Mouse (Mus musculus): ENCODE measurements at regions not wholly inside any gene's neighbourhood (a gene's known extent, or its start where the extent isn't known, plus 50 kb on each side); places are given as distances from the start of the nearest gene placed in this dataset.

GRCm38 (mm10) chr2:169213314-169213713, 257.9 kb upstream of the Zfp64 start:
- ChIA-PET POLR2A (interaction anchor here in 1 of 4 experiments (0.8 kb wide), 1 partner anchor 14 kb away, joined by 3 read pairs; no protein-coding TSS in a partner anchor), CTCF (interaction anchor here in 1 of 4 experiments (0.6 kb wide), 1 partner anchor 624 kb away, joined by 4 read pairs; no protein-coding TSS in a partner anchor)

GRCm38 (mm10) chr2:169212676-169213257, 257.4 kb upstream of the Zfp64 start:
- CTCF ChIA-PET, result interaction anchor here in 1 of 4 experiments (0.6 kb wide), 1 partner anchor 625 kb away, joined by 4 read pairs; no protein-coding TSS in a partner anchor
- POLR2A ChIA-PET, result interaction anchor here in 1 of 4 experiments (0.8 kb wide), 1 partner anchor 14 kb away, joined by 3 read pairs; no protein-coding TSS in a partner anchor

GRCm38 (mm10) chr2:169204254-169204752, 248.9 kb upstream of the Zfp64 start:
- CTCF ChIA-PET, result no interaction called here
- POLR2A ChIA-PET, result no interaction called here

GRCm38 (mm10) chr2:169191974-169192373, 236.6 kb upstream of the Zfp64 start:
- ChIA-PET CTCF (no interaction called here), POLR2A (interaction anchor here in 1 of 4 experiments (0.6 kb wide), 1 partner anchor 1043 kb away, joined by 3 read pairs; no protein-coding TSS in a partner anchor)

- POLR2A ChIA-PET, result interaction anchor here in 2 of 4 experiments (0.6 kb wide), 2 partner anchors 852 to 1043 kb away, joined by 3 to 5 read pairs; no protein-coding TSS in a partner anchor
- CTCF ChIA-PET, result no interaction called here
Observed at GRCm38 (mm10) chr2:169191465-169191864, 236.1 kb upstream of the Zfp64 start.

- ChIA-PET POLR2A (interaction anchor here in 3 of 4 experiments (0.6 to 0.8 kb wide), 3 partner anchors 9 to 1111 kb away, joined by 3 to 4 read pairs (median 4); no protein-coding TSS in a partner anchor), CTCF (interaction anchor here in 1 of 4 experiments (0.6 kb wide), 1 partner anchor 172 kb away, joined by 3 read pairs; no protein-coding TSS in a partner anchor)
Observed at GRCm38 (mm10) chr2:169177565-169177964, 222.2 kb upstream of the Zfp64 start.

GRCm38 (mm10) chr2:169168795-169169194, 213.4 kb upstream of the Zfp64 start:
- CTCF ChIA-PET, result interaction anchor here in 1 of 4 experiments (0.8 kb wide), 1 partner anchor 61 kb away, joined by 8 read pairs; no protein-coding TSS in a partner anchor
- POLR2A ChIA-PET, result interaction anchor here in 3 of 4 experiments (0.6 to 1.9 kb wide), 14 partner anchors 9 to 1838 kb away, joined by 3 to 10 read pairs (median 4); no protein-coding TSS in a partner anchor

- ChIA-PET CTCF (interaction anchor here in 1 of 4 experiments (0.8 kb wide), 1 partner anchor 60 kb away, joined by 8 read pairs; no protein-coding TSS in a partner anchor), POLR2A (interaction anchor here in 3 of 4 experiments (0.6 to 1.9 kb wide), 7 partner anchors 11 to 1837 kb away, joined by 3 to 10 read pairs (median 5); no protein-coding TSS in a partner anchor)
Observed at GRCm38 (mm10) chr2:169168376-169168775, 213.0 kb upstream of the Zfp64 start.

- POLR2A ChIA-PET, result interaction anchor here in 1 of 4 experiments (0.6 kb wide), 1 partner anchor 1072 kb away, joined by 3 read pairs; no protein-coding TSS in a partner anchor
- CTCF ChIA-PET, result no interaction called here
Observed at GRCm38 (mm10) chr2:169161651-169162050, 206.3 kb upstream of the Zfp64 start.

- ChIA-PET CTCF (no interaction called here), POLR2A (interaction anchor here in 2 of 4 experiments (0.6 kb wide), 2 partner anchors 10 to 59 kb away, joined by 3 read pairs; no protein-coding TSS in a partner anchor)
Observed at GRCm38 (mm10) chr2:169158760-169159159, 203.4 kb upstream of the Zfp64 start.

GRCm38 (mm10) chr2:169158005-169158673, 202.8 kb upstream of the Zfp64 start:
- CTCF ChIA-PET, result no interaction called here
- POLR2A ChIA-PET, result interaction anchor here in 2 of 4 experiments (0.6 kb wide), 2 partner anchors 9 to 59 kb away, joined by 3 read pairs; no protein-coding TSS in a partner anchor

- POLR2A ChIA-PET, result interaction anchor here in 1 of 4 experiments (1.1 kb wide), 1 partner anchor 12 kb away, joined by 5 read pairs; no protein-coding TSS in a partner anchor
- CTCF ChIA-PET, result no interaction called here
Observed at GRCm38 (mm10) chr2:169156908-169157307, 201.5 kb upstream of the Zfp64 start.

GRCm38 (mm10) chr2:169154881-169155280, 199.5 kb upstream of the Zfp64 start:
- ChIA-PET POLR2A (interaction anchor here in 1 of 4 experiments (0.5 kb wide), 1 partner anchor 114 kb away, joined by 3 read pairs; no protein-coding TSS in a partner anchor), CTCF (no interaction called here)

- ChIA-PET POLR2A (no interaction called here), CTCF (interaction anchor here in 1 of 4 experiments (1.6 kb wide), 1 partner anchor 40 kb away, joined by 4 read pairs; no protein-coding TSS in a partner anchor)
Observed at GRCm38 (mm10) chr2:169147655-169148054, 192.3 kb upstream of the Zfp64 start.

GRCm38 (mm10) chr2:169142224-169142623, 186.8 kb upstream of the Zfp64 start:
- POLR2A ChIA-PET, result interaction anchor here in 1 of 4 experiments (0.6 kb wide), 1 partner anchor 97 kb away, joined by 3 read pairs; no protein-coding TSS in a partner anchor

GRCm38 (mm10) chr2:169133855-169134254, 178.5 kb upstream of the Zfp64 start:
- CTCF ChIA-PET, result no interaction called here
- POLR2A ChIA-PET, result no interaction called here

More at GRCm38 (mm10) chr2:169142224-169142623, 186.8 kb upstream of the Zfp64 start:
- CTCF ChIA-PET, result no interaction called here

GRCm38 (mm10) chr2:169125476-169125875, 170.1 kb upstream of the Zfp64 start:
- POLR2A ChIA-PET, result interaction anchor here in 2 of 4 experiments (0.6 kb wide), 2 partner anchors 104 to 164 kb away, joined by 3 read pairs; no protein-coding TSS in a partner anchor
- CTCF ChIA-PET, result interaction anchor here in 3 of 4 experiments (0.7 to 1.1 kb wide), 3 partner anchors 16 to 1130 kb away, joined by 3 read pairs; no protein-coding TSS in a partner anchor

- ChIA-PET CTCF (interaction anchor here in 3 of 4 experiments (0.5 to 1.2 kb wide), 7 partner anchors 14 to 978 kb away, joined by 3 to 5 read pairs (median 3); no protein-coding TSS in a partner anchor), POLR2A (no interaction called here)
Observed at GRCm38 (mm10) chr2:169122887-169123286, 167.5 kb upstream of the Zfp64 start.

- ChIA-PET POLR2A (interaction anchor here in 1 of 4 experiments (0.7 kb wide), 1 partner anchor 61 kb away, joined by 3 read pairs; no protein-coding TSS in a partner anchor), CTCF (interaction anchor here in 1 of 4 experiments (1.1 to 1.3 kb wide), 2 partner anchors 9 to 29 kb away, joined by 4 read pairs; no protein-coding TSS in a partner anchor)
Observed at GRCm38 (mm10) chr2:169116841-169117240, 161.5 kb upstream of the Zfp64 start.
